Mouse (Mus musculus): ENCODE results near the gene Reep3. TPM values are rescaled to one million over a fixed set of nuclear protein-coding genes. Genes with fewer than 3 reads are reported as not detected.

Gene Reep3
- polyA plus RNA-seq, 1 experiment from 2014 or later, result 7.5 TPM

DNA sequence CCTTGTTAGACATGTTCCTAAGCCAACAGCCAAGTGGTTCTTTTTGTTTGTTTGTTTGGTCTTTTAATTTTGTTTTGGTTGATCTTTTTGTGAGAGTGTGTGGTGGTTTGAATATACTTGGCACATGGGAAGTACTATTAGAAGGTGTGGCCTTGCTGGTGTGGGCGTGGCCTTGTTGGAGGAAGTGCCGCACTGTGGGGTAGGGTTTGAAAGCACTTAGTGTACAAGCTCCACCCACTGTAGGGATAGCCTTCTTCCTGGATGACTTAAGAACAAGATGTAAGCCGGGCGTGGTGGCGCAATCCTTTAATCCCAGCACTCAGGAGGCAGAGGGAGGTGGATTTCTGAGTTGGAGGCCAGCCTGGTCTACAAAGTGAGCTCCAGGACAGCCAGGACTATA lies 113.7 kb downstream of the Reep3 start:
- no peaks in the 10 kb centered on the region for H3K4me1 ChIP-seq (replicated peaks)
- no peak overlapping the region for H3K4me3 ChIP-seq (replicated peaks)
- H3K27me3 ChIP-seq, result no peaks in the 10 kb centered on the region
- DNase-seq (no peak), ATAC-seq (ENCODE audit: low read depth) (no peak)
- no peaks in the 10 kb centered on the region for H3K36me3 ChIP-seq
- WGBS (ENCODE audit: insufficient replicate concordance), result 60% methylated on average over 5 of the region's 5 CpGs
- no peak overlapping the region for H3K9ac ChIP-seq
- H3K27ac ChIP-seq, result no peak overlapping the region
- H3K4me2 ChIP-seq, result no peak overlapping the region
- H3K9me3 ChIP-seq (replicated peaks), result no peaks in the 10 kb centered on the region

DNA sequence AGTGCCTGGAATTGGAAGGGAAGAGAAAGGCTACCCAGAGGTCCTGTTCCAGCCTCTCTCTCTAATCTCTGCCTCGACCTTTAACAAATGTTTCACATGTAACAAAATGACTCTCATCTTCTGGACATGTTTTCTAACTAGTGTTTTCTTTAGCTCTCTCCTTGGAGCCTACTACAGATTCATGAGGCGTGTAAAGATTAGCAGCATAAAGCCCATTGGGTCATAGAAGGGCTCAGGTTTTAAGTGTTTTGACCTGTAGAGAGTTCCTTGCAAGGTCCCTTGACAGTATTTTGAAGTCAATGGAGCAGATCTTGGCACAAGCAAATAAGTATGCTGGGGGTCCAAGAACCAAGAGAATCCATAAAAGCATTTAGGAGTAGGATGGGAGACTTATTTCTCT lies 118.5 kb downstream of the Reep3 start:
- Histone ChIP-seq H3K9ac (no peak overlapping the region), H3K4me2 (no peak overlapping the region), H3K27me3 (no peaks in the 10 kb centered on the region), H3K9me3 (replicated peaks) (no peaks in the 10 kb centered on the region), H3K36me3 (no peaks in the 10 kb centered on the region), H3K4me1 (replicated peaks) (no peaks in the 10 kb centered on the region), H3K4me3 (replicated peaks) (no peak overlapping the region), H3K27ac (no peak overlapping the region)
- DNase-seq (no peak), ATAC-seq (ENCODE audit: low read depth) (no peak)
- 56% methylated on average over 2 of the region's 2 CpGs for WGBS (ENCODE audit: insufficient replicate concordance)

GRCm38 (mm10) chr10:66977093-66977492 lies 119.7 kb downstream of the Reep3 start:
- 83% methylated on average over 3 of the region's 3 CpGs for WGBS (ENCODE audit: insufficient replicate concordance)
- no peak overlapping the region for H3K4me3 ChIP-seq (replicated peaks)

DNA sequence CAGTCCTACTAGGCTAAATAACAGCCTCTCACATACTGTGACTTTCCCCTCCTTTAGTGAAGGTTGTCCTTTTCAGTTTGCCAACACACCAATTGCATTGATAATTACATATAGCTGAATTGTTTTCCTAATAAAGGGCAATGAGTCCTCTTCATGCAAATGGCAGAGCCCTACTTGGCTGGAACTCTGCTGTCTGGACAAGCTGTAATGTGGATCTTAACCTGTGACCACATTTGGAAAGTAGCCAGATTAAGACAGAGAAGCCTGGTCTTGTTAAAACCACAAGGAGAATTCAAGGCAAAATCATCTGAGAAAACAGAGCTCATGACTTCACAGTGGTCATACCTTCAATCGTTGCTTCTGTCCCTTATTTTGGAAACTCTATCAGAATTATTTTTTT lies 121.3 kb downstream of the Reep3 start:
- H3K9ac ChIP-seq, result no peak overlapping the region
- no peak overlapping the region for H3K4me3 ChIP-seq (replicated peaks)
- H3K27ac ChIP-seq, result no peak overlapping the region
- no peaks in the 10 kb centered on the region for H3K4me1 ChIP-seq (replicated peaks)
- 51% methylated on average over 1 of the region's 1 CpGs for WGBS (ENCODE audit: insufficient replicate concordance)
- no peaks in the 10 kb centered on the region for H3K36me3 ChIP-seq
- DNase-seq, result no peak
- H3K27me3 ChIP-seq, result no peaks in the 10 kb centered on the region
- no peaks in the 10 kb centered on the region for H3K9me3 ChIP-seq (replicated peaks)
- no peak overlapping the region for H3K4me2 ChIP-seq
- no peak for ATAC-seq (ENCODE audit: low read depth)

More at GRCm38 (mm10) chr10:66977093-66977492, 119.7 kb downstream of the Reep3 start:
- Histone ChIP-seq H3K4me1 (replicated peaks) (no peaks in the 10 kb centered on the region), H3K9ac (no peak overlapping the region), H3K36me3 (no peaks in the 10 kb centered on the region), H3K9me3 (replicated peaks) (no peaks in the 10 kb centered on the region), H3K27ac (no peak overlapping the region), H3K27me3 (no peaks in the 10 kb centered on the region), H3K4me2 (no peak overlapping the region)
- ATAC-seq (ENCODE audit: low read depth) (no peak), DNase-seq (no peak)

DNA sequence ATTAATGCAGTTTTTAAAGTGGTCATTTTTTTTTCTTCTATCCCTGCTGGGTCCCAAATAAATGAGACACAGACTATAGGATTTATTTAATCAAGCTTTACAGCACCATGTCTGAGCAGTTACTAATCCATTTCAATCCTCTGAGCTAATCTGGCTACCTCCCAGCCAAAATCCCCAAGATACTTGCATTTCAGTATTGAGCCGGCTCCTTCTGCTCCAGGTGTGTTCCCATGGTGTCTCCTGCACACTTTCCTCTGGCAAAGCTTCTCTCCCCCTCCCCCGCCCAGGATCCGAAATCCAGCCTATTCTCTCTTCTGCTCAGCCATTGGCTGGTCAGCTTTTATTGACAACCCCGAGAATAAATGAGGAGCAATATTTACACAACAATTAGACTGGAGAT lies 122.3 kb downstream of the Reep3 start:
- Histone ChIP-seq H3K4me1 (replicated peaks) (no peaks in the 10 kb centered on the region), H3K36me3 (no peaks in the 10 kb centered on the region), H3K4me3 (replicated peaks) (no peak overlapping the region), H3K27me3 (no peaks in the 10 kb centered on the region), H3K9ac (no peak overlapping the region), H3K9me3 (replicated peaks) (no peaks in the 10 kb centered on the region), H3K27ac (no peak overlapping the region), H3K4me2 (no peak overlapping the region)
- no peak for DNase-seq
- ATAC-seq (ENCODE audit: low read depth), result no peak
- 63% methylated on average over 4 of the region's 4 CpGs for WGBS (ENCODE audit: insufficient replicate concordance)

GRCm38 (mm10) chr10:66973866-66974265 lies 122.9 kb downstream of the Reep3 start:
- WGBS (ENCODE audit: insufficient replicate concordance), result 67% methylated on average over 6 of the region's 6 CpGs
- ATAC-seq (ENCODE audit: low read depth), result no peak
- H3K4me2 ChIP-seq, result no peak overlapping the region
- no peak for DNase-seq
- H3K27ac ChIP-seq, result no peak overlapping the region
- H3K9ac ChIP-seq, result no peak overlapping the region
- H3K4me3 ChIP-seq (replicated peaks), result no peak overlapping the region
- no peaks in the 10 kb centered on the region for H3K9me3 ChIP-seq (replicated peaks)
- H3K27me3 ChIP-seq, result no peaks in the 10 kb centered on the region
- H3K36me3 ChIP-seq, result no peaks in the 10 kb centered on the region
- no peaks in the 10 kb centered on the region for H3K4me1 ChIP-seq (replicated peaks)

DNA sequence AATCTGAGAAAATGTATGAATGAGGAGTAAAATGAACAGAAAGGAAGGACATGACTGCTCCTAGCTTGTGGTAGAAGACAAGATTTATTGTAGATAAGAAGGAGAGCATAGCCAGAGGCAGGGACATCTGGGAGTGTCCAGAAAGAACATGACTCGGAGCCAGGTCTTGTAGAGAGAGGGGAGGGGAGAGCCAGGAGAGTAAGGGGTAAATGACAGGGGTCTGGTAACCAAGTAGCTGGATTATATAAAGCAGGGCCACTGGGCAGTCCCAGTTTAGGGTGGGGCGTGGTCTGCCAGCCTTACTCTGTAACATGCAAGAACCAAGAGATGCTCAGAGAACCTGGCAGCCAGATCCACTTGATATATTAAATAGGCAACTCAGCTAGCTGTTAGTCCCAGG lies 123.5 kb downstream of the Reep3 start:
- H3K9ac ChIP-seq, result no peak overlapping the region
- no peaks in the 10 kb centered on the region for H3K9me3 ChIP-seq (replicated peaks)
- no peak overlapping the region for H3K4me2 ChIP-seq
- no peaks in the 10 kb centered on the region for H3K27me3 ChIP-seq
- ATAC-seq (ENCODE audit: low read depth) (no peak), DNase-seq (no peak)
- no peak overlapping the region for H3K4me3 ChIP-seq (replicated peaks)
- no peak overlapping the region for H3K27ac ChIP-seq
- WGBS (ENCODE audit: insufficient replicate concordance), result 67% methylated on average over 2 of the region's 2 CpGs
- no peaks in the 10 kb centered on the region for H3K4me1 ChIP-seq (replicated peaks)
- H3K36me3 ChIP-seq, result no peaks in the 10 kb centered on the region

DNA sequence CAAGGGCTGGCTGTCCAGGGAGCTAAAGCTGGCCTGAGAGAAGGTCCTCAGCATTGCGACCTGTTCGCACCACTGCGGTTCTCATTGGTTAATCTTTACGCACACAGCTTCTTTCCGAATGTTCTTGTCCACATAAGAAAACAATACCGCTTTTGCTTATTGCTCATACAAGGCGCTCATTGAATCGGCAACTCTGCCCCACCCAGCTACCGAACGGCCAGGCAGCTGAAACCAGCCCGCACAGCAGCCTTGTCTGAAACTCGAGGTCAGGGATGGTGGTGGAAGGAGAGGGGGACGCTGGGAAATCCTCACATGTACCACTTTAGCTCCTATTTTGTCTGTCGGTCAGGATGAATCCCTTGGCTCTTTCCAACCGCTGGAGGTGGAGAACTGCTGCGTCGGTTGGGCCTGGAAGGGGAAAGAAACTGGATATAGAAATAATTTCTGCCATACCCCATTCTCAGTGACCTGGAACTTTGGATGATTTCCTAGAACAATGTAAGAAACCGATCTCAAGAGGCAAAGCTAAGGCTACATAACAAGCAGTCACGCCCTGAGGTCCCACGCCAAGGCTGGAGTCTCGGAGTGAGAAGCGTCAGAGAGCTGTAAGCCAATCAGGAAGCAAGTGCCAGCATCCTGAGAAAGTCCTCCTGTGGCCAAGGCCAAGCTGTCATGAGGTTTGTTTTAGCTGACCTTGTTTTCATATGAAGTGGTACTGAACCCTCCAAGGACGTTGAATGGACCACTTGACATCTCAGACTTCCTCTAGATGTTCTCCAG lies 126.2 kb downstream of the Reep3 start:
- H3K9me3 ChIP-seq (replicated peaks), result no peaks in the 10 kb centered on the region
- H3K4me3 ChIP-seq (replicated peaks), result no peak overlapping the region
- no peaks in the 10 kb centered on the region for H3K36me3 ChIP-seq
- no peak for ATAC-seq (ENCODE audit: low read depth)
- H3K27me3 ChIP-seq, result no peaks in the 10 kb centered on the region
- no peak overlapping the region for H3K27ac ChIP-seq
- WGBS (ENCODE audit: insufficient replicate concordance), result 78% methylated on average over 23 of the region's 23 CpGs
- H3K4me2 ChIP-seq, result no peak overlapping the region
- DNase-seq, result no peak
- no peaks in the 10 kb centered on the region for H3K4me1 ChIP-seq (replicated peaks)
- no peak overlapping the region for H3K9ac ChIP-seq

DNA sequence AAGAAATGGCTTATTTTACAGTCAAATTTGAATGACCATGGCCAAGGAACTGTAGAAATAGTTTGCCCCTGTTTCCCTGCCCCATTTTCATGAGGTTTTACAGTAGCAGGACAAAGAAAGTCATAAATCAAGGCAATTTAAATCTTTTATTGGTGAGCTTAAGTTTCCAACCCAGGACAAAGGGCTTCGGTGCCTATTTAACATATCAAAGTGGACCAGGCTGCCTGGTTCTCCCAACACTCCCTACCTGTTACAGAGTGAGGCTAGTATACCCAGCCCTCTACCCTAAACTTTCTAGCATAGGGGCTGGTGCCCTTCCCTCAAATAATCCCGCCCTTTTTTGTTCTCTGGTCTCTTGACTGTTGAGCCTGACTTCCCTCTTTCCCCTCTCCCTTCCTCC lies 127.2 kb downstream of the Reep3 start:
- ATAC-seq (ENCODE audit: low read depth) (no peak), DNase-seq (no peak)
- 43% methylated on average over 2 of the region's 2 CpGs for WGBS (ENCODE audit: insufficient replicate concordance)

GRCm38 (mm10) chr10:66969081-66969480 lies 127.7 kb downstream of the Reep3 start:
- H3K9ac ChIP-seq, result no peak overlapping the region
- H3K36me3 ChIP-seq, result no peaks in the 10 kb centered on the region
- no peaks in the 10 kb centered on the region for H3K9me3 ChIP-seq (replicated peaks)
- H3K27ac ChIP-seq, result no peak overlapping the region
- DNase-seq (no peak), ATAC-seq (ENCODE audit: low read depth) (no peak)
- no peaks in the 10 kb centered on the region for H3K27me3 ChIP-seq
- 67% methylated on average over 5 of the region's 5 CpGs for WGBS (ENCODE audit: insufficient replicate concordance)
- no peaks in the 10 kb centered on the region for H3K4me1 ChIP-seq (replicated peaks)
- no peak overlapping the region for H3K4me2 ChIP-seq
- H3K4me3 ChIP-seq (replicated peaks), result no peak overlapping the region

More for the DNA sequence above, 127.2 kb downstream of the Reep3 start:
- no peaks in the 10 kb centered on the region for H3K4me1 ChIP-seq (replicated peaks)
- no peaks in the 10 kb centered on the region for H3K36me3 ChIP-seq
- no peak overlapping the region for H3K27ac ChIP-seq
- no peak overlapping the region for H3K4me3 ChIP-seq (replicated peaks)
- H3K27me3 ChIP-seq, result no peaks in the 10 kb centered on the region
- no peak overlapping the region for H3K9ac ChIP-seq
- no peaks in the 10 kb centered on the region for H3K9me3 ChIP-seq (replicated peaks)
- no peak overlapping the region for H3K4me2 ChIP-seq

DNA sequence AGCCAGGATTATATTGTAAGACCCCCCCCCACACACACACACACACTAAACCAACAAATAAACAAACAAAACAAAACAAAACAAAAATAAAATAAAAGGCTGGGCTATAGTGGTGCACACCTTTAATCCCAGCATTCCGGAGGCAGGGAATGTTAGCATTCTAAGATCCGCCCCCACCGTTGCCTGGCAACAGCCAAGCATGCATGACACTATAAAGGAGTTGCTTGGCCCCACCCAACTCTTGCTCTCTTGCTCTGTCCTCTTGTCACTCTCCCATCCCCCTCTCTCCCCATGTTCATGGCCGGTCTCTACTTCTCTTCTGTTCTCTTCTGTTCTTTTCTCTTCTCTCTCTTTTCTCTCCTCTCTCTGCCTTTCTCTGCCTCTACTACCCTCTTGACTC lies 128.2 kb downstream of the Reep3 start:
- Histone ChIP-seq H3K9ac (no peak overlapping the region), H3K27ac (no peak overlapping the region), H3K4me2 (no peak overlapping the region), H3K36me3 (no peaks in the 10 kb centered on the region), H3K4me1 (replicated peaks) (no peaks in the 10 kb centered on the region), H3K9me3 (replicated peaks) (no peaks in the 10 kb centered on the region), H3K4me3 (replicated peaks) (no peak overlapping the region), H3K27me3 (no peaks in the 10 kb centered on the region)
- DNase-seq, result no peak
- ATAC-seq (ENCODE audit: low read depth), result no peak
- 63% methylated on average over 4 of the region's 4 CpGs for WGBS (ENCODE audit: insufficient replicate concordance)

DNA sequence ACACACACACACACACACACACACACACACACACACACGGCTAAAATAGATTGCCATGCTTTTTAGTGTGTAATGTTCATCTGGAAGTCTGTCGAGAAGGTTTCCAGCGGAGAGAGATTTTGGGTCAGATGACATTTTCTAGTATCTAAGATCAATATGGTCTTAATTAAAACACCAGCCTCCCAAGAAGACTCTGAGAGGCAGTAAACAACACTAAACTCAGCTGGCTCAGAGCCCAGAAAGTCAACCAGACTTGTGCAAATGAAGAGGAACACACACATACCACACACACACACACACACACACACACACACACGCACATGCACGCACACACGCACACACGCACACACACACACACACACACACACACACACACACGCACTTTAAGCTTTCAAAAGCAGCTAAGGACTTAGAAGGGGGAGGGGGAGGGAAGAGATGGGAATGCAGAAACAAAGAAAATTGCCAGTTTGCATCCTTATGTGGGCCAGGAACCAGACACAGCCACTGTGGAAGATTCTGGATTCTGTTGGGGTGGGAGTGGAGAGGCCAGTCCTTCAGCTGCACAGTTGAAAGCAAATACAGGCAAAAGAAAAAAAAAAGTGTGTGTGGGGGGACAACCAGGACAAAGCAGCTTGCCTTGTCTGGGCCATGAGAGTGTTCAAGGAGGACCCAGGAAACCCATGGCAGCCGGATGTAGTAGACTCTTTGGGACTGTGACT lies 130.2 kb downstream of the Reep3 start:
- H3K36me3 ChIP-seq, result no peaks in the 10 kb centered on the region
- no peak overlapping the region for H3K4me3 ChIP-seq (replicated peaks)
- no peak overlapping the region for H3K9ac ChIP-seq
- H3K4me1 ChIP-seq (replicated peaks), result no peaks in the 10 kb centered on the region
- H3K27ac ChIP-seq, result no peak overlapping the region
- no peak overlapping the region for H3K4me2 ChIP-seq
- 64% methylated on average over 8 of the region's 9 CpGs for WGBS (ENCODE audit: insufficient replicate concordance)
- no peak for ATAC-seq (ENCODE audit: low read depth)
- DNase-seq, result no peak
- no peaks in the 10 kb centered on the region for H3K9me3 ChIP-seq (replicated peaks)
- H3K27me3 ChIP-seq, result no peaks in the 10 kb centered on the region

All from liver, embryonic 13.5 days (tissue).